Mouse (Mus musculus) forebrain, embryonic 12.5 days (tissue): Measurements from ENCODE around the gene Tcf7l2. TPM values are rescaled to one million over a fixed set of nuclear protein-coding genes. Genes with fewer than 3 reads are reported as not detected.

ENCODE experiments used
- ATAC-seq: fragments of 200-750 bp; cut with Nextera tagmentation; 2 replicates; pipeline ENCODE4 v1.8.0; 2017; ENCODE audit warnings: moderate TSS enrichment; ENCODE audit not compliant: low FRiP score
- H3K27ac ChIP-seq: fragments of 300-500 bp; sonication (generic); 2 replicates; pipeline ENCODE4 v1.5.1; 2016; ENCODE audit warnings: mild to moderate bottlenecking
- H3K27me3 ChIP-seq: fragments of 300-500 bp; sonication (generic); 2 replicates; pipeline ENCODE4 v1.6.1; 2016; ENCODE audit warnings: mild to moderate bottlenecking
- H3K36me3 ChIP-seq: fragments of 300-500 bp; sonication (generic); replicated peaks from 2 replicates; pipeline ENCODE4 v1.6.1; 2016; ENCODE audit warnings: mild to moderate bottlenecking
- H3K4me1 ChIP-seq: fragments of 300-500 bp; sonication (generic); 2 replicates; pipeline ENCODE4 v1.6.1; 2016
- H3K4me2 ChIP-seq: fragments of 300-500 bp; sonication (generic); 2 replicates; pipeline ENCODE4 v1.6.1; 2016; ENCODE audit warnings: mild to moderate bottlenecking, moderate library complexity
- H3K4me3 ChIP-seq: fragments of 300-500 bp; sonication (generic); replicated peaks from 2 replicates; pipeline ENCODE4 v1.5.1; 2016; ENCODE audit warnings: mild to moderate bottlenecking
- H3K9ac ChIP-seq: fragments of 300-500 bp; sonication (generic); 2 replicates; pipeline ENCODE4 v1.6.1; 2016; ENCODE audit warnings: mild to moderate bottlenecking
- H3K9me3 ChIP-seq: fragments of 300-500 bp; sonication (generic); 2 replicates; pipeline ENCODE4 v1.6.1; 2016
- WGBS: fragments of 180-500 bp; shearing (Covaris S2); methylation state at CpG from one replicate; pipeline ENCODE4 v1.1.7; 2016; 5-methylcytosine and 5-hydroxymethylcytosine counted together
- polyA plus RNA-seq: library from polyadenylated mRNA; unstranded; fragments of >200 nt; fragmentation: Nextera tagmentation; extraction: Ambion mirVana; gene quantifications from 2 replicates; pipeline ENCODE4 v1.2.1, GENCODE M21; 2016

Gene Tcf7l2
- polyA plus RNA-seq, 1 experiment from 2014 or later = 220 TPM

DNA sequence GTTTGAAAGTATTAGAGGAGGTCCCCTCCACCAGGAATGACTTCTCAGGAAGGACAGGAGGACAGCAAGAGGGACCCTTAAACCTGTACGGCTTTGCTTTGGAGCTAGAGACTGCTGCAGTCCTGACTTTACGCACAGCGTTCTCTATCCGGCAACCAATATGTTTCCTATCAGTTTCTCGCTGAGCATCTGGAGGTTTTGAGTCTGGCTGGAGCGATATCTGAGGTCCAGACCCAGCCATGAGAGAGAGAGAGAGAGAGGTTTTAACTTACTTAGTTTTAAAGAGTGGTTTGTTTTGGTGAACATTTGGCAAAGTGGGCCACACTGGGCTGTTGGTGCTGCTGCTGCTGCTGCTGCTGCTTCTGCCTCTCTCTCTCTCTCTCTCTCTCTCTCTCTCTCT lies 7.2 kb downstream of the Tcf7l2 start:
- Histone ChIP-seq H3K27me3 (peaks cover 6% of the 10 kb centered on the region; the same call in 1 of the 2 replicates), H3K36me3 (no peaks in the 10 kb centered on the region), H3K9ac (peak overlapping the region; percentile 8; the same call in 1 of the 2 replicates), H3K27ac (peak overlapping the region; percentile 65), H3K9me3 (no peaks in the 10 kb centered on the region), H3K4me2 (peak overlapping the region; percentile 44), H3K4me3 (peak overlapping the region; percentile 17), H3K4me1 (peaks cover 92% of the 10 kb centered on the region)
- ATAC-seq = no peak
- WGBS = 16% methylated on average over 6 of the region's 6 CpGs

DNA sequence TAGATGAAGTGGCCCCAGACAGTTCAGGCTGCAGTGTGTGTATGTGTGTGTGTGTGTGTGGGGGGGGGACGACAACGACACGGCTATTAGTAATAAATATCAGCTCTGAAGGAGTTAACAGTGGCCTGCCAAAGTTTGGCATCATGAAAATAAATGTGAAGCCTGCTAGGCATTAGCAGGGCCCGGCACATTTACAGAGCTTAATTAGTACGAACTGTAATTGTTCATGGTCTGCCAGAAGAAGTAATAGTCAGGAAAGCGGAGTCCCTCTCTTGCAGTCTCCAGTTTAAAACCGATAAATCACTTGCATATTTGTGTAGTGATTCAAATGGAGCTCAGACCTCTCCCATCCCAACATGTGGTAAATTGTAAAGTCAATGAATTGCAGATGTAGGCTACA lies 7.9 kb downstream of the Tcf7l2 start:
- peak overlapping the region; percentile 44 for H3K4me2 ChIP-seq
- 13% methylated on average over 7 of the region's 7 CpGs for WGBS
- no peak overlapping the region for H3K4me3 ChIP-seq
- peak overlapping the region; percentile 27; the same call in 1 of the 2 replicates for H3K9ac ChIP-seq
- ATAC-seq = peak; percentile 40; the same call in 1 of the 2 replicates
- peaks cover 6% of the 10 kb centered on the region; the same call in 1 of the 2 replicates for H3K27me3 ChIP-seq
- no peaks in the 10 kb centered on the region for H3K36me3 ChIP-seq
- peaks cover 91% of the 10 kb centered on the region for H3K4me1 ChIP-seq
- H3K9me3 ChIP-seq = no peaks in the 10 kb centered on the region
- H3K27ac ChIP-seq = peak overlapping the region; percentile 42; the same call in 1 of the 2 replicates

DNA sequence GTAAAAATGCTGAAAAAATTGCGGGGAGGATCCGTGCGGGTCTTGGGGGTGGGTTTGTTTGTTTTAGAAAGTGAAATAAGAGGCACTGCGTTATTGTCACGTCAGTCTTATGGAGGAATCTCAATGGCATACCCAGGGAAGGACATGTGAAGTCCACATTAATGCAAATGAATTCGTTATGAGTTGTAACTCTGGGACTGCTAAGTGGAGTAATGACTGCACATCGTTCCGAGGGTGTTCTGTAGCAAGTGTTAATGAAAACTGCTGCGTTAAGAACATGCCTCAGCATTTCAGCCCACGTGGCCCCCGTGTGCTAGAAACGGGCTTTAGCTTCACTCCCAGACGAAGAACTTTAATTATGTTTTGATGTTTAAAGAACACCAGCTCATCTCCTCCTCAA lies 8.4 kb downstream of the Tcf7l2 start:
- 13% methylated on average over 13 of the region's 13 CpGs for WGBS
- Histone ChIP-seq H3K27ac (no peak overlapping the region), H3K4me1 (peaks cover 89% of the 10 kb centered on the region), H3K9ac (no peak overlapping the region), H3K4me3 (no peak overlapping the region), H3K4me2 (peak overlapping the region; percentile 44), H3K36me3 (no peaks in the 10 kb centered on the region; the same call in 1 of the 2 replicates), H3K9me3 (no peaks in the 10 kb centered on the region), H3K27me3 (peaks cover 6% of the 10 kb centered on the region; the same call in 1 of the 2 replicates)
- peak; percentile 54 for ATAC-seq

DNA sequence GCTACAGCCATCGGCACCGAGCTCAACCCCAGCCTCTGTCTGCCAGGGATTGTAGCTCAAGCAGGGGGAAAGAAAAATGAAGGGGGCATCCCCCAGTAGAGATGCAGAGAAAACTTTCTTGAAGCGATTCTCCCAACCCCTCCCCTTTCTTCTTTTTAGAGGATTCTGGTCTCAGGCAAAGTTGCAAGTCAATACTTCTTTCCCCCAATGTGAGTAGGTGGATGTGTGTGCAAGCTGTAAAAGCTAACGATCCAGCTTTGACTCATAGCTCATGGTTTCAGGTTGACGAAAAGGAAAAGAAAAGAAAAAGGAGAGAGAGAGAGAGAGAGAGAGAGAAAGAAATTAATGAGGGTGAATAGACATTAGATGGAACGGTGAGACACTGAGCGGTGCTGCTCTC lies 8.8 kb downstream of the Tcf7l2 start:
- peaks cover 87% of the 10 kb centered on the region for H3K4me1 ChIP-seq
- H3K9ac ChIP-seq = no peak overlapping the region
- no peak overlapping the region for H3K27ac ChIP-seq
- no peaks in the 10 kb centered on the region; the same call in 1 of the 2 replicates for H3K36me3 ChIP-seq
- WGBS = 15% methylated on average over 7 of the region's 7 CpGs
- peaks cover 6% of the 10 kb centered on the region; the same call in 1 of the 2 replicates for H3K27me3 ChIP-seq
- H3K4me2 ChIP-seq = peak overlapping the region; percentile 44
- H3K9me3 ChIP-seq = no peaks in the 10 kb centered on the region
- no peak overlapping the region for H3K4me3 ChIP-seq
- no peak for ATAC-seq

DNA sequence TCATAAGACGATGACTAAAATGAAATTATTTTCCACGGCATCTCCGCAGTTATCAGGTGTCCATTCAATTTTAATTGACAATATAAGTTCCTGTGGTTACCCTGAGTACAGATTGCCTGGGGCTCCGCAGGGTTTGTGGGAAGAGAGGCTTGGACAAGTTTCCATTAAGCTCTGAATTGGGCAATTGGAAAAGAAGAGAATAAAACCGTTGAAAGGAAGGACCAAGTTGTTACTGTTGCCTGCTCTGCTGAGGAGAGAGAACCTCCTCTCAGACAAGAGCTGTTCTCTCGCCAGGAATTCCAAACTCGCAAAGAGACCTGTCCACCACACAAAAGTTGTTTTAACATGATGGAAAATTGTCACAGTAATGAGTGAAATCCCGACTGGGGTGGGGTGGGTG lies 11.2 kb downstream of the Tcf7l2 start:
- no peaks in the 10 kb centered on the region; the same call in 1 of the 2 replicates for H3K36me3 ChIP-seq
- H3K4me1 ChIP-seq = peaks cover 83% of the 10 kb centered on the region
- 0 out of 2 replicates have a peak overlapping the region, but pooled peaks have one; percentile 14 for H3K27ac ChIP-seq
- H3K4me3 ChIP-seq = no peak overlapping the region
- 29% methylated on average over 8 of the region's 8 CpGs for WGBS
- H3K9ac ChIP-seq = no peak overlapping the region
- H3K4me2 ChIP-seq = peak overlapping the region; percentile 6; the same call in 1 of the 2 replicates
- ATAC-seq = no peak
- peaks cover 6% of the 10 kb centered on the region; the same call in 1 of the 2 replicates for H3K27me3 ChIP-seq
- no peaks in the 10 kb centered on the region for H3K9me3 ChIP-seq

DNA sequence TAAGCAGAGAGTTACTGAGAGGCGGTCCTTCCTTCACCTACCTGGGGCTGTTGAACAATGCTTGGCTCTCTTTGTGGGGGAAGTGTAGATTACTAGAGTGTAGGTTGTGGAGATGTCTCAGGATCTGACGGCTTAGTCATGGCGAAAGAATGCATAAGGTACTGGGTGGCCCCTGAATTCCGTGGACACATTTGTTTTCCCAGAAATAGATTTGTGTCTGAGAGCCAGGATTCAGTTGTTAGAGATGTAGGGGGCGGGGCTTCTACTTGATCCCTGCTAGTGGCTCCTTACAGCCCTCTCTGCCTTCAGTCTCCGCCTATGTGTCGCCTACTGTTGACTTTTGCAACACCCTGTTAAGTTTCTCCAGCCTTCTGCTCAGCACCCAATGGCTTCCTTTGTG lies 12.7 kb downstream of the Tcf7l2 start:
- H3K27ac ChIP-seq = no peak overlapping the region
- 80% methylated on average over 7 of the region's 7 CpGs for WGBS
- H3K36me3 ChIP-seq = no peaks in the 10 kb centered on the region; the same call in 1 of the 2 replicates
- ATAC-seq = no peak
- peaks cover 69% of the 10 kb centered on the region for H3K4me1 ChIP-seq
- no peak overlapping the region for H3K9ac ChIP-seq
- H3K9me3 ChIP-seq = no peaks in the 10 kb centered on the region
- no peak overlapping the region for H3K4me2 ChIP-seq
- H3K4me3 ChIP-seq = no peak overlapping the region
- H3K27me3 ChIP-seq = peaks cover 6% of the 10 kb centered on the region; the same call in 1 of the 2 replicates

DNA sequence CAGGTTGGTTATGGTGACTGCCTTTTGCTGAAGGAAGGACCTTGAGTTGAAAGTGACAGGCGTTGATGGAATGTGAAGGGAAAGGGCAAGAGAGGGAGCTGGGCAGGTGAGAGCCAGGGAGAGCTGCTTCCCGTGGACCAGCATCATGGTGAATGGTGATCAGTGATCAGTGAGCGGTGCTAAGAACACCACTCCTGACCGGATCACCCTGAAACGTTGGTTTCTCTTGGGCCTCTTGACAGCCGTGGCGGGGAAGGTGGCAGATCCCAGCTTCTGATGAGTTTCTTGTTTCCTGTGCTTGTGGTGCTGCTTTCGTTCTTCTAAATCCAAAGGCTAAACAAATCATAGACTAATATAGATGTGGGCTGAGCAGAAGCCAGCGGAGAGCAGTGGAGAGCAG lies 13.8 kb downstream of the Tcf7l2 start:
- Histone ChIP-seq H3K9ac (no peak overlapping the region), H3K4me1 (peaks cover 57% of the 10 kb centered on the region), H3K36me3 (no peaks in the 10 kb centered on the region; the same call in 1 of the 2 replicates), H3K4me2 (no peak overlapping the region), H3K9me3 (no peaks in the 10 kb centered on the region), H3K27ac (no peak overlapping the region), H3K27me3 (peaks cover 6% of the 10 kb centered on the region; the same call in 1 of the 2 replicates), H3K4me3 (no peak overlapping the region)
- 93% methylated on average over 9 of the region's 9 CpGs for WGBS
- no peak for ATAC-seq

DNA sequence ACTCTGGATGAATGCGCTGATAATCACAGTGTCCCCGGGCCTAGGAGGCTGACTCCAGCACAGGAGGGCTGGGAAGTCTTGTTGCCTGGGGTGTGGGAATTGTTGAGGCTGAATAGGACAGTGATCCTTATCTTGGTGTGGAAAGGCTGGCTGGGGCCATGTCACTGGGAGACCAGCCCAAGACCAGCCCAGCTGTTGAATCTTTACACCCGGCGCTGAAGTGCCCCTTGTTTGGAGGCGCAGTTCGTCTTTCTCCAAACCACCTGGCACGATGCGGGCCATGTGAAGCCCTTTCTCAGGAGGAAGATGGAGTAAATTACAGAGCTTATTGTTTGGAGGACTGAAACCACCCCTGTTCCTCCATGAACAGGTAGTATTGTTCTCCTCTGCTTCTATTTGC lies 15.1 kb downstream of the Tcf7l2 start:
- Histone ChIP-seq H3K36me3 (no peaks in the 10 kb centered on the region; the same call in 1 of the 2 replicates), H3K9ac (no peak overlapping the region), H3K4me3 (no peak overlapping the region), H3K27ac (no peak overlapping the region), H3K9me3 (no peaks in the 10 kb centered on the region), H3K4me1 (peaks cover 45% of the 10 kb centered on the region), H3K27me3 (peaks cover 5% of the 10 kb centered on the region; the same call in 1 of the 2 replicates), H3K4me2 (no peak overlapping the region)
- no peak for ATAC-seq
- WGBS = 72% methylated on average over 8 of the region's 8 CpGs

DNA sequence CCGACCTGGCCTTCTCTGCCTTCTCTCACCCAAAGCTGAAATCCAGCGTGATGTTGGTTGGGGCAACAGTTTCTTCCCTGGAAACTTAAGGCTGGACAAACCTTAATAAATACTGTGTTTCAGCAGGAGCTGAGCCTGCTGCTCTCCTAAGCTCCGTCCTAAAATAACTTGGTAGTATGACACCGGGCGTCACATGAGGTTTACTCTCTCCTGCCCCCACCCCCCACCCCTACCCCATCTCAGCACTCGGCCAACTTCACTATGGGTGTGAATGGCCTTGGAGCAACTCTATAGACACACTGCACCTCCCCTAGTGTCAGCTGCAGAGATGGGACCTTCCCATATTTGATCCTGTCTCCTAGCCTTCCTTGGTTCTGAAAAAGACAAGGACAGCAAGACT lies 15.8 kb downstream of the Tcf7l2 start:
- ATAC-seq = no peak

DNA sequence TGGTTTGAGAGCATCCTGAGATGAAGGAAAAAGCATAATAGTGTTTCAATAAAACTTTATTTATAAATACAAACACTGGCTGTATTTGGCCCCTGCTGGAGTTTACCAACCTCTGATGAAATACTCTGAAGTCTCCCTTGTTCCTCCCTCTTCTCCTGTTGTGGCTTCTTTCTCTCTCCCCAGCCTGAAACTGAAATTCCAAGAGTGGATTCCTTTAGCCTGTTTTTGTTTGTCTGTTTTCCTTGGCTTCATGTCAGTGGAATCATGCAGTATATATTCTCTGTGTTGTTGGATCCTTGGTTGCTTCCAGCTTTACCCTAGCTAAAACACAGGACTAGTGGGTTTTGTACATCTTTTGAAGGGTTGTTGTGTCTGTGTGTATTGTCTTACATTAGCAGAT lies 16.5 kb downstream of the Tcf7l2 start:
- peaks cover 9% of the 10 kb centered on the region for H3K36me3 ChIP-seq

More for the DNA sequence above, 15.8 kb downstream of the Tcf7l2 start:
- WGBS = 81% methylated on average over 6 of the region's 6 CpGs
- Histone ChIP-seq H3K27ac (no peak overlapping the region), H3K4me2 (no peak overlapping the region), H3K4me3 (no peak overlapping the region), H3K27me3 (peaks cover 4% of the 10 kb centered on the region; the same call in 1 of the 2 replicates), H3K4me1 (peaks cover 38% of the 10 kb centered on the region), H3K9me3 (no peaks in the 10 kb centered on the region), H3K36me3 (peaks cover 5% of the 10 kb centered on the region), H3K9ac (no peak overlapping the region)

DNA sequence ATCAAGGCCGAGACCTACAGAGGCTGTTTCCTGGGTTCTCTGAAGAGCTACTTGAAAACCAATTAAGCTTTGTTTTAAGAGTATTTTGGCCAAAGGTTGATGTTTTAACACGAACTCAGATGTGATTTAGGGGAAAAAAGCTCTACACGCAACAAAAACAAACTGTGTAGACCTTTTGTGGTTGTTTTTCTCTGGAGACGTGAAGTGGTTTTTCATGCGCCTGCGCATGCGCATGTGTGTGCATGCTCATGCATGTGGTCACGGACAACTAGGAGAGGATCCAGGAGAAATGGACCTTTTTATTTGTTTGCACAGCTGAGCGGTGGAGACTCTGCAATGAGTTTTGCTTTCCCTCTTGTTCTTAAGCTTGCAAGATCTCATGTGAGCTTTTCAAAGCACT lies 17.4 kb downstream of the Tcf7l2 start:
- no peaks in the 10 kb centered on the region for H3K9me3 ChIP-seq
- peaks cover 29% of the 10 kb centered on the region for H3K4me1 ChIP-seq
- H3K4me3 ChIP-seq = no peak overlapping the region
- H3K36me3 ChIP-seq = peaks cover 9% of the 10 kb centered on the region
- H3K27ac ChIP-seq = no peak overlapping the region
- H3K9ac ChIP-seq = no peak overlapping the region
- peaks cover 4% of the 10 kb centered on the region; the same call in 1 of the 2 replicates for H3K27me3 ChIP-seq
- 92% methylated on average over 9 of the region's 9 CpGs for WGBS
- no peak overlapping the region for H3K4me2 ChIP-seq
- ATAC-seq = no peak

More for the DNA sequence above, 16.5 kb downstream of the Tcf7l2 start:
- H3K9ac ChIP-seq = no peak overlapping the region
- no peak overlapping the region for H3K4me2 ChIP-seq
- H3K4me1 ChIP-seq = peaks cover 30% of the 10 kb centered on the region
- H3K27ac ChIP-seq = no peak overlapping the region
- H3K9me3 ChIP-seq = no peaks in the 10 kb centered on the region
- no peak for ATAC-seq
- H3K4me3 ChIP-seq = no peak overlapping the region
- peaks cover 4% of the 10 kb centered on the region; the same call in 1 of the 2 replicates for H3K27me3 ChIP-seq

DNA sequence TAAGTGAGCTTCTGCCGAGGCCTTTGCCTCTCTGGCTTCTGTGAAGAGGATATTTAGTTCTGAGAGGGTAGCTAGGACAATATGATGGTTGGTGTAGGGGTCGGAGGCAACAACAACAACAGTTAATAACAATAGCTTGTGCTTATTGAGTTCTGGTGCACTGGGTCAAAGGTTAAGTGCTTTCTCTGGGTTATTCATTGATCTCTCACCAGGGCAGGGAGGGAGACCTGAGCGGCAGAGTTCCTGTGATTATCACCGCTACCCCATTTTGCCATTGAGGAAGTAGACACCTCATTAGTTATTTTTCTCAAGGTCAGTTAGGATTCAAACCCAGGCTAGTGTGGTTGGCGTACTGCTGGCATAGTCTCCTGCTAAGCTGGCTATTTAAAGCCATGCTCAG lies 19.5 kb downstream of the Tcf7l2 start:
- WGBS = 55% methylated on average over 5 of the region's 5 CpGs
- Histone ChIP-seq H3K36me3 (peaks cover 9% of the 10 kb centered on the region; the same call in 1 of the 2 replicates), H3K9me3 (no peaks in the 10 kb centered on the region), H3K27ac (no peak overlapping the region), H3K4me2 (no peak overlapping the region), H3K4me3 (no peak overlapping the region), H3K27me3 (peaks cover 4% of the 10 kb centered on the region; the same call in 1 of the 2 replicates), H3K9ac (no peak overlapping the region), H3K4me1 (peaks cover 18% of the 10 kb centered on the region)
- no peak for ATAC-seq

DNA sequence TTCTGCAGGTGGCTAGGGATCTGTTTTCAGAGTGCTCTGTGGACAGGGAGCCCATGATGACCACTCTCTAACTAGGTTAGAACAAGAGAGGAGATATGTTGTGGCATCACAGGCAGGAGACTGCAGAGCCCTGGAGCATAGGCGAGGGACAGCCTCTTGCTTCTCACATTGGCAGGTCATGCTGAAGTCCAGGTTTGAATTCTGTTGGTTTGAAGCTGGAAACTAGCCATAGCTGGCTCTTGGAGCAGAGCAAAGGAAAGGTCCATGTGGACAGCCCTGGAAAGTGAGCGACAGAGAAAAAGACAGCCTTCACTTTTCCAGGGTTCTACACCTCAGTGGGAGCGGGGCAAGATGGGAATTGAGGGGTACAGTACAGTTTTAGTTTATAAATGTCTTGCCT lies 20.6 kb downstream of the Tcf7l2 start:
- Histone ChIP-seq H3K27ac (no peak overlapping the region), H3K4me3 (no peak overlapping the region), H3K4me2 (no peak overlapping the region), H3K9me3 (no peaks in the 10 kb centered on the region), H3K4me1 (peaks cover 7% of the 10 kb centered on the region), H3K36me3 (peaks cover 9% of the 10 kb centered on the region; the same call in 1 of the 2 replicates), H3K9ac (no peak overlapping the region), H3K27me3 (peaks cover 4% of the 10 kb centered on the region; the same call in 1 of the 2 replicates)
- no peak for ATAC-seq
- 93% methylated on average over 3 of the region's 3 CpGs for WGBS
